Mouse (Mus musculus) intestine, embryonic 14.5 days (tissue): ENCODE results near the gene Pbx4. TPM values are rescaled to one million over a fixed set of nuclear protein-coding genes. Genes with fewer than 3 reads are reported as not detected.

Experiments used
- ATAC-seq: fragments of 200-750 bp; cut with Nextera tagmentation; replicated peaks from 2 replicates; pipeline ENCODE4 v1.8.0; 2017; ENCODE audit warnings: low read depth, moderate number of reproducible peaks, moderate TSS enrichment, moderate library complexity; ENCODE audit not compliant: low FRiP score, low TSS enrichment
- DNase-seq: peaks from one replicate; pipeline ENCODE4 v3.0.0-alpha.2; 2018; ENCODE audit warnings: low spot score
- H3K27ac ChIP-seq: fragments of 300-500 bp; sonication (generic); 2 replicates; pipeline ENCODE4 v1.5.1; 2014; ENCODE audit warnings: low read depth, mild to moderate bottlenecking, control low read depth
- H3K27me3 ChIP-seq: fragments of 300-500 bp; sonication (generic); replicated peaks from 2 replicates; pipeline ENCODE4 v1.6.1; 2014; ENCODE audit warnings: low read length, control low read depth; ENCODE audit not compliant: control insufficient read depth, insufficient read depth
- H3K36me3 ChIP-seq: fragments of 300-500 bp; sonication (generic); 2 replicates; pipeline ENCODE4 v1.6.1; 2014; ENCODE audit warnings: low read length, control low read depth; ENCODE audit not compliant: control insufficient read depth, insufficient read depth
- H3K4me1 ChIP-seq: fragments of 300-500 bp; sonication (generic); replicated peaks from 2 replicates; pipeline ENCODE4 v1.6.1; 2014; ENCODE audit warnings: low read length, control low read depth, mixed read lengths; ENCODE audit not compliant: control insufficient read depth, insufficient read depth
- H3K4me2 ChIP-seq: fragments of 300-500 bp; sonication (generic); 2 replicates; pipeline ENCODE4 v1.6.1; 2014; ENCODE audit warnings: low read length
- H3K4me3 ChIP-seq: fragments of 300-500 bp; sonication (generic); 2 replicates; pipeline ENCODE4 v1.5.1; 2014; ENCODE audit warnings: low read depth, low read length, control low read depth, mixed read lengths
- H3K9ac ChIP-seq: fragments of 300-500 bp; sonication (generic); 2 replicates; pipeline ENCODE4 v1.6.1; 2014; ENCODE audit warnings: mild to moderate bottlenecking, low read length
- H3K9me3 ChIP-seq: fragments of 300-500 bp; sonication (generic); 2 replicates; pipeline ENCODE4 v1.6.1; 2016; ENCODE audit warnings: low read length, control low read depth; ENCODE audit not compliant: control insufficient read depth
- WGBS: fragments of 180-500 bp; shearing (Covaris S2); extraction: QIAGEN DNeasy Blood & Tissue Kit; methylation state at CpG from one replicate; pipeline ENCODE4 v1.1.7; 2014; 5-methylcytosine and 5-hydroxymethylcytosine counted together
- polyA plus RNA-seq: library from polyadenylated mRNA; unstranded; fragments of >200 nt; fragmentation: Nextera tagmentation; extraction: Ambion mirVana; gene quantifications from 2 replicates; pipeline ENCODE4 v1.2.1, GENCODE M21; 2014

Pbx4 gene
- polyA plus RNA-seq, 1 experiment from 2014 or later, result 5.7 TPM

DNA sequence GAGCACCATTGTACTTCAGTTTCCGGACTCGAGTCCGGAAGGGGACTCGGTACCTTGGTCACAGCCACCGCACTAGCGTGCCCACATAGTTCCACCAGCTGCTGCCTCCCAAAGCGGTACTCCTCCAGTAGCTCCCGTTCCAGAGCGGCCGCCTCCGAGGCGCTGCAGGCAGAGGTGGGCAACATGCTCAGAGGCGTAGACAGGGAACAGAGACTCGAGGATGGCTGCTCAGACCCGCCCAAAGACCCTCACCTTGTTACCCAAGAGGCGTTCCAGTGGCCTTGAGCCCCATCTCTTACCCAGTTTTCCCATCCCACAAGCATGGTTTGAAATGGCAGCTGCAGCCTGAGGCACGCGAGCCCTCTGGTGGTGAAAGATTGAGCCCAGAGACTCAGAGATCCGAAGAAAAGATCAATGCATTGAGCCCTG is 58.5 kb downstream of the Pbx4 start:
- H3K9me3 ChIP-seq, result no peaks in the 10 kb centered on the region
- H3K4me1 ChIP-seq, result peaks cover 20% of the 10 kb centered on the region
- peaks cover 51% of the 10 kb centered on the region for H3K27me3 ChIP-seq
- H3K36me3 ChIP-seq, result peaks cover 13% of the 10 kb centered on the region
- ATAC-seq (no peak), DNase-seq (no peak)
- no peak overlapping the region for H3K4me2 ChIP-seq
- no peak overlapping the region for H3K9ac ChIP-seq
- H3K27ac ChIP-seq, result no peak overlapping the region
- WGBS, result 50% methylated on average over 19 of the region's 19 CpGs
- H3K4me3 ChIP-seq, result no peak overlapping the region

- Histone ChIP-seq H3K9ac (no peak overlapping the region), H3K9me3 (no peaks in the 10 kb centered on the region), H3K4me3 (no peak overlapping the region), H3K27ac (no peak overlapping the region), H3K4me2 (no peak overlapping the region), H3K36me3 (peaks cover 32% of the 10 kb centered on the region), H3K4me1 (peaks cover 5% of the 10 kb centered on the region; the same call in 1 of the 2 replicates), H3K27me3 (peaks cover 21% of the 10 kb centered on the region)
- 51% methylated on average over 17 of the region's 17 CpGs for WGBS
- no peak for DNase-seq
- no peak; the same call in 1 of the 2 replicates for ATAC-seq
Measured at GRCm38 (mm10) chr8:69893863-69894262, 61.6 kb downstream of the Pbx4 start.

GRCm38 (mm10) chr8:69894836-69895332 is 62.6 kb downstream of the Pbx4 start:
- WGBS, result 64% methylated on average over 6 of the region's 6 CpGs
- Histone ChIP-seq H3K9me3 (no peaks in the 10 kb centered on the region), H3K27ac (no peak overlapping the region), H3K9ac (no peak overlapping the region), H3K36me3 (peaks cover 32% of the 10 kb centered on the region), H3K27me3 (peaks cover 11% of the 10 kb centered on the region), H3K4me2 (no peak overlapping the region), H3K4me3 (no peak overlapping the region), H3K4me1 (peaks cover 2% of the 10 kb centered on the region; the same call in 1 of the 2 replicates)
- ATAC-seq (no peak), DNase-seq (no peak)

- Histone ChIP-seq H3K36me3 (peaks cover 32% of the 10 kb centered on the region), H3K4me1 (peaks cover 11% of the 10 kb centered on the region; the same call in 1 of the 2 replicates), H3K27me3 (peaks cover under 1% of the 10 kb centered on the region; the same call in 1 of the 2 replicates), H3K9me3 (no peaks in the 10 kb centered on the region), H3K9ac (no peak overlapping the region), H3K4me3 (no peak overlapping the region), H3K4me2 (no peak overlapping the region), H3K27ac (no peak overlapping the region)
- 76% methylated on average over 4 of the region's 4 CpGs for WGBS
- DNase-seq (no peak), ATAC-seq (no peak)
Measured at GRCm38 (mm10) chr8:69895772-69896451, 63.6 kb downstream of the Pbx4 start.

DNA sequence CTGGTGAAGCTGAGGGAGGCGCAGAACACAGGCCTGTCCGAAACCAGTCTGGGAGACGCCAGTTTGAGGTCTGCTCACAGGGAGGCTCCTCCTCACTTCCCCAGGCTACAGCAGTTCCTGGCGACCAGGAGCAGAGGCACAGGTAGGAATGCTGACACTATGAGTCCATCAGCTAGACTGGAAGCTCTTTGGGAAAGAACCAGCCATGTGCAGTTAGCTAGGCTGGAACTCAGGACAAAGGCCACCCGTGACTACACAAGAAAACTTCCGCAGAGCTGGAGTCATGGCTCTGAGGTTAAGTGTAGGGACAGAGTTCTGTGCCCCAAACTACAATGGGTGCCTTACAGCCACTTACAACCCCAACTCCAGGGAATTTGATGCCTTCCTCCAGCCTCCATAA is 65.6 kb downstream of the Pbx4 start:
- 86% methylated on average over 6 of the region's 6 CpGs for WGBS
- H3K4me3 ChIP-seq, result no peak overlapping the region
- H3K4me1 ChIP-seq, result peaks cover 18% of the 10 kb centered on the region; the same call in 1 of the 2 replicates
- H3K27ac ChIP-seq, result no peak overlapping the region
- H3K4me2 ChIP-seq, result no peak overlapping the region
- peaks cover 29% of the 10 kb centered on the region for H3K36me3 ChIP-seq
- H3K9ac ChIP-seq, result no peak overlapping the region
- no peaks in the 10 kb centered on the region for H3K9me3 ChIP-seq
- DNase-seq (no peak), ATAC-seq (no peak)
- no peaks in the 10 kb centered on the region for H3K27me3 ChIP-seq

DNA sequence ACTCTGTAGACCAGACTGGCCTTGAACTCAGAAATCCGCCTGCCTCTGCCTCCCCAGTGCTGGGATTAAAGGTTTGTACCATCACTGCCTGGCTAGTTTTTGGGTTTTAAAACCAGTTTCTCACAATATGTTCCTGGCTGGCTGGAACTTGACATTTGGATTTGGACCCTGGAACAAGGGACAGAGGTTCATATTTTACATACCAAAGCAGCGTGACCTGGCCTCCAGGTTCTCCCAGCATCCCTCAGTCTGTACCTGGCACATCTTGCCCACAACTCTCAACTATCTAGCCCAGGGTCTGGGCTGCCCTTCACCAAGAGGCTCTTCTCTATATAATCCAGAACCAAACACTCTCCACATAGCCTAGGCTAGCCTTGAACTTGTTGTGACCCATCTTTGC is 67.6 kb downstream of the Pbx4 start:
- no peak for DNase-seq
- 92% methylated on average over 2 of the region's 2 CpGs for WGBS

DNA sequence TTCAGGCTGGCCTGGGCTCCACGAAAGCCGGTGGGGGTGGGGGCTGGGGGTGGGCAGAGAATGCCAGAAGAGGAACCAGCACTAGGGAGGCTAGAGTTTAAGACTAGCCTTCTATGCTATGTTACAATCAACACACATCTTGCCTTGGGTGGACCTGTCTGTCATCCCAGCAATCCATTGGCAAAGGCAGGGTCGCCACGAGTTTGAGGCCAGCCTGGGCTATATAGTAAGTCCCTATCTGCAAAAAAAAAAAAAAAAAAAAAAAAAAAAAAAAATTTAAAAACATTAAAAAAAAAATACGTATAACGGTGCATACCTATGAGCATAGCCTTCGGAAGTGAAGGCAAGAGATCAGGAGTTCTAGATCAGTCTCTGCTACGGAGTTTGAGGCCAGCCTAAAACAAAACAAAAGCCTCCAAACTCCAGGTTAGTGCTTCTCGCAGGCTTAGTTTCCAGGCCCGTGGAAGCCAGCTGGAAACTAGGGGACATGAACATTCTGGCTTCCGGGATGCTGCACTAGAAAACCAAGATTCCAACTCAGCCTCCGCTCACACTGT is 68.7 kb downstream of the Pbx4 start:
- H3K4me2 ChIP-seq, result peak overlapping the region; percentile 97
- H3K4me3 ChIP-seq, result peak overlapping the region; percentile 64
- WGBS, result 16% methylated on average over 12 of the region's 12 CpGs
- peak overlapping the region; percentile 87 for H3K27ac ChIP-seq
- DNase-seq (no peak), ATAC-seq (no peak)
- peak overlapping the region; percentile 66 for H3K9ac ChIP-seq
- H3K9me3 ChIP-seq, result no peaks in the 10 kb centered on the region
- H3K27me3 ChIP-seq, result no peaks in the 10 kb centered on the region
- peaks cover 22% of the 10 kb centered on the region; the same call in 1 of the 2 replicates for H3K4me1 ChIP-seq
- H3K36me3 ChIP-seq, result peaks cover 18% of the 10 kb centered on the region

More for the DNA sequence above, 67.6 kb downstream of the Pbx4 start:
- Histone ChIP-seq H3K4me2 (peak overlapping the region; percentile 97; the same call in 1 of the 2 replicates), H3K36me3 (peaks cover 18% of the 10 kb centered on the region), H3K9ac (no peak overlapping the region), H3K27ac (no peak overlapping the region), H3K4me1 (peaks cover 22% of the 10 kb centered on the region; the same call in 1 of the 2 replicates), H3K4me3 (0 out of 2 replicates have a peak overlapping the region, but pooled peaks have one; percentile 64), H3K9me3 (no peaks in the 10 kb centered on the region), H3K27me3 (no peaks in the 10 kb centered on the region)
- no peak for ATAC-seq

DNA sequence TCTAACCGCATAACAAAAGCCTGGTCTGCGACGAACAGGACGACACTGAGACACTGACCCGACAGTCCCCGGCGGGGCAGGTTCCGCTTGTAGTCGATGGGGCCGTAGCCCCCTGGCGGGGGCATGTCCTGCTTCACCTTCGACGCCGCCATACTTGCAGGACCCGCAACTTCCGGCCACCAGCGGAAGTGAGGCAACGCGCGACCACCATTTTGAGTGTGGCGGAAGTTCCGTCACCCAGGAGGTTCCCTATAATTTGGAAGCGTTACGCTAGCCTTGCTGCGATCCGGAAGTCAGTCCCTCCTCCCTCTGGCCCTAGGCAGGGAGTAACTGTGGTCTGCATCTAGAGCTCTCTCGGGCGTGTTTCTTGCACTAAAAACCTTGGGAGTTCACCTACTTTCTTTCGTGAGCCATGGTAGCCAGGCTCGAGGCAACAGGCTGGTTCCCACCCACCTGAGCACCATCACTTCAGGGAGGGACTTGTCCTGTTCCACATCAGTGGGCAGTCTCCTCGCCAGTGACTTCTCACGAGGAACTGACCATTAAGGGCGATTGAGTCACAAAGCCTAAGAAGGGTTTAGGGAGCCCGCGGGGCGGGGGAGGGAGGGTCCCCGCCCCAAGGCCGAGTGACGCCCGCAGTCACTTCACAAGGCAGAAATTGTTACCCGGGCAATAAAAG is 69.3 kb downstream of the Pbx4 start:
- Histone ChIP-seq H3K27ac (peak overlapping the region; percentile 87), H3K36me3 (peaks cover 15% of the 10 kb centered on the region), H3K4me1 (peaks cover 22% of the 10 kb centered on the region; the same call in 1 of the 2 replicates), H3K9me3 (no peaks in the 10 kb centered on the region), H3K27me3 (no peaks in the 10 kb centered on the region), H3K9ac (peak overlapping the region; percentile 66), H3K4me2 (peak overlapping the region; percentile 97), H3K4me3 (peak overlapping the region; percentile 64)
- ATAC-seq, result peak; percentile 69
- WGBS, result 2% methylated on average over 41 of the region's 41 CpGs
- peak; percentile 100 for DNase-seq
